Mouse (Mus musculus) kidney, adult 2 months (tissue): ENCODE measurements around the gene Syne4. TPM values are rescaled to one million over a fixed set of nuclear protein-coding genes. Genes with fewer than 3 reads are reported as not detected.

Experiments used
- DNase-seq: peaks from one replicate; pipeline ENCODE4 v3.0.0; 2021
- H3K27ac ChIP-seq: fragments of 200-500 bp; 2 replicates; pipeline ENCODE4 v1.5.1; 2012; ENCODE audit warnings: low read depth, low read length, control low read depth, inconsistent platforms; ENCODE audit not compliant: insufficient read depth
- H3K27me3 ChIP-seq: fragments of 200-500 bp; replicated peaks from 2 replicates; pipeline ENCODE4 v1.6.1; 2012; ENCODE audit warnings: mild to moderate bottlenecking, moderate library complexity, low read length, inconsistent platforms; ENCODE audit not compliant: control insufficient read depth, insufficient read depth
- H3K36me3 ChIP-seq: fragments of 200-500 bp; 2 replicates; pipeline ENCODE4 v1.6.1; 2012; ENCODE audit warnings: mild to moderate bottlenecking, moderate library complexity, low read length, inconsistent platforms; ENCODE audit not compliant: control insufficient read depth, insufficient read depth
- H3K4me1 ChIP-seq: fragments of 200-500 bp; 2 replicates; pipeline ENCODE4 v1.6.1; 2011; ENCODE audit warnings: low read length; ENCODE audit not compliant: control insufficient read depth, insufficient read depth
- H3K4me3 ChIP-seq: fragments of 200-500 bp; 2 replicates; pipeline ENCODE4 v1.5.1; 2011; ENCODE audit warnings: mild to moderate bottlenecking, low read depth, low read length, control low read depth; ENCODE audit not compliant: insufficient read depth
- CTCF ChIP-seq: fragments of 200-500 bp; conservative IDR thresholded peaks from 2 replicates; pipeline ENCODE4 v1.5.1; 2011; ENCODE audit warnings: low read depth, mild to moderate bottlenecking, control low read depth, low read length, moderate library complexity, mixed read lengths; ENCODE audit not compliant: insufficient read depth, insufficient read length
- POLR2A ChIP-seq: fragments of 200-500 bp; IDR thresholded peaks from one replicate; pipeline ENCODE4 v1.6.1; 2011; ENCODE audit warnings: low read depth, low read length, control low read depth
- WGBS: fragments of 180-500 bp; shearing (Covaris S2); methylation state at CpG from one replicate; pipeline ENCODE4 v1.1.7; 2018; 5-methylcytosine and 5-hydroxymethylcytosine counted together
- polyA plus RNA-seq: library from polyadenylated mRNA; depleted of rRNA; stranded (reverse); fragments of >200 nt; gene quantifications from 2 replicates; pipeline ENCODE4 v1.2.3, GENCODE M21; 2012

Syne4 gene
- polyA plus RNA-seq, 1 experiment: 162 TPM

GRCm38 (mm10) chr7:30279536-30279935 is 35.1 kb upstream of the Syne4 start:
- DNase-seq: no peak
- WGBS: 3% methylated on average over 6 of the region's 6 CpGs
- Histone ChIP-seq H3K4me3 (peak overlapping the region; percentile 69; the same call in 1 of the 2 replicates), H3K36me3 (no peaks in the 10 kb centered on the region), H3K27ac (no peak overlapping the region), H3K4me1 (no peaks in the 10 kb centered on the region), H3K27me3 (no peaks in the 10 kb centered on the region)
- TF ChIP-seq POLR2A: no peak
- no peak for TF ChIP-seq CTCF

- no peaks in the 10 kb centered on the region for H3K36me3 ChIP-seq
- peak within 1 kb of the TSS; percentile 69 for H3K4me3 ChIP-seq
- no peaks in the 10 kb centered on the region for H3K27me3 ChIP-seq
- peak within 1 kb of the TSS; percentile 91 for H3K27ac ChIP-seq
- no peaks in the 10 kb centered on the region for H3K4me1 ChIP-seq
- under 1% methylated on average over 49 of the region's 49 CpGs for WGBS
- peak; percentile 96 for DNase-seq
- TF ChIP-seq CTCF (no peak), POLR2A (no peak)
Measured at GRCm38 (mm10) chr7:30279951-30280669, 34.5 kb upstream of the Syne4 start, which contains the start of the genes Thap8 and Wdr62. Thap8 (plus strand) TSS chr7:30280094. Wdr62 (minus strand) TSS chr7:30280419.

GRCm38 (mm10) chr7:30280670-30281138 is 33.9 kb upstream of the Syne4 start:
- under 1% methylated on average over 20 of the region's 20 CpGs for WGBS

GRCm38 (mm10) chr7:30281522-30281921 is 33.1 kb upstream of the Syne4 start:
- H3K4me3 ChIP-seq: no peak overlapping the region

More at GRCm38 (mm10) chr7:30280670-30281138, 33.9 kb upstream of the Syne4 start:
- Histone ChIP-seq H3K4me3 (peak overlapping the region; percentile 69), H3K27ac (peak overlapping the region; percentile 91), H3K27me3 (no peaks in the 10 kb centered on the region), H3K4me1 (no peaks in the 10 kb centered on the region), H3K36me3 (no peaks in the 10 kb centered on the region)
- peak; percentile 93 for DNase-seq
- TF ChIP-seq CTCF (no peak), POLR2A (no peak)

GRCm38 (mm10) chr7:30282740-30283139 is 31.9 kb upstream of the Syne4 start:
- 85% methylated on average over 7 of the region's 7 CpGs for WGBS
- no peaks in the 10 kb centered on the region for H3K36me3 ChIP-seq
- no peak for TF ChIP-seq POLR2A
- TF ChIP-seq CTCF: no peak
- H3K27me3 ChIP-seq: no peaks in the 10 kb centered on the region
- H3K4me3 ChIP-seq: no peak overlapping the region
- no peaks in the 10 kb centered on the region for H3K4me1 ChIP-seq
- H3K27ac ChIP-seq: no peak overlapping the region
- DNase-seq: no peak

More at GRCm38 (mm10) chr7:30281522-30281921, 33.1 kb upstream of the Syne4 start:
- WGBS: 86% methylated on average over 4 of the region's 4 CpGs
- Histone ChIP-seq H3K27me3 (no peaks in the 10 kb centered on the region), H3K4me1 (no peaks in the 10 kb centered on the region), H3K36me3 (no peaks in the 10 kb centered on the region), H3K27ac (no peak overlapping the region)
- no peak for DNase-seq
- no peak for TF ChIP-seq POLR2A
- no peak for TF ChIP-seq CTCF

GRCm38 (mm10) chr7:30286701-30287410 is 27.8 kb upstream of the Syne4 start:
- TF ChIP-seq CTCF: no peak
- TF ChIP-seq POLR2A: no peak
- H3K27me3 ChIP-seq: no peaks in the 10 kb centered on the region
- H3K36me3 ChIP-seq: no peaks in the 10 kb centered on the region
- peak; percentile 43 for DNase-seq
- 58% methylated on average over 8 of the region's 8 CpGs for WGBS
- no peaks in the 10 kb centered on the region for H3K4me1 ChIP-seq
- H3K27ac ChIP-seq: no peak overlapping the region
- no peak overlapping the region for H3K4me3 ChIP-seq

- Histone ChIP-seq H3K4me3 (no peak overlapping the region), H3K4me1 (no peaks in the 10 kb centered on the region), H3K27me3 (no peaks in the 10 kb centered on the region), H3K36me3 (no peaks in the 10 kb centered on the region), H3K27ac (no peak overlapping the region)
- TF ChIP-seq POLR2A: no peak
- no peak for TF ChIP-seq CTCF
- no peak for DNase-seq
- WGBS: 56% methylated on average over 6 of the region's 6 CpGs
Measured at GRCm38 (mm10) chr7:30288046-30288445, 26.6 kb upstream of the Syne4 start.
